Mouse (Mus musculus): ENCODE data around the gene Pik3c2g. TPM values are rescaled to one million over a fixed set of nuclear protein-coding genes. Genes with fewer than 3 reads are reported as not detected.

Gene Pik3c2g
- polyA plus RNA-seq, 1 experiment from 2014 or later, result 0.34 TPM

DNA sequence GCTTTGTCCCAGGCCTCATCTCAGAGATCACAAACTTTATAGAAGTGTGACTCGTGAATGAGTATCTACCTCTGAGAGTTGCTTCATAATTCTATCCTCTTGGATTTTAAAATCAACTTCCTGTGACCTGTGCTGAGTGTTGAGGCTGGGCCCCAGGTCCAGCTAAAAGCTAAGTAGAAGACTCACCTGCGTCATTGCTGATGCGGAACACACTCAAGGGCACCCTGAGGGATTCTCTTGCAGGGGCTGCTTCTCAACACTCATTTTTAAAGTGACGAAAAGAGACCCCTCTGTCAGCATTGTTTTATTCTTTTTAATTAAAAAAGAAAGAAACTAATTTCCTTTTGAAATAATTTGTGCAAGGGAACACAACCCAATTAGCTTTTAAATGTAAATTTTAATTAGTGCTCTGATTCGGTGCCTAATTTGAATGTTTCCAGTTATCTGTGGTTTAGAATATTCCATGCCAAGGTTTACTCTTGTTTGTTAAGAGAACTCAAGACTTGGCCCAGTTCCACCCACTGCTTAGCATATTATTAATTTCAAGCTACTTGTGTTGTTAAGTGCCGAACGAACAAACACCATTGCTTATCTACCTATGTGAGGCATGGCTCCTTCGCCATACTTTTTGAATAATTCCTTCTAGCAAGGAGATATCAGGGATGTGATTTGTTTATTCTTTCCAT is 212.7 kb downstream of the Pik3c2g start:
- H3K27me3 ChIP-seq (replicated peaks), result no peaks in the 10 kb centered on the region
- H3K9me3 ChIP-seq, result no peaks in the 10 kb centered on the region
- no peak overlapping the region for H3K27ac ChIP-seq
- 67% methylated on average over 8 of the region's 8 CpGs for WGBS
- H3K9ac ChIP-seq, result no peak overlapping the region
- H3K36me3 ChIP-seq (replicated peaks), result no peaks in the 10 kb centered on the region
- H3K4me2 ChIP-seq, result no peak overlapping the region
- H3K4me1 ChIP-seq, result 0 out of 2 replicates have a peak, but pooled peaks cover 3% of the 10 kb centered on the region
- no peak overlapping the region for H3K4me3 ChIP-seq
- no peak for ATAC-seq (replicated peaks)

DNA sequence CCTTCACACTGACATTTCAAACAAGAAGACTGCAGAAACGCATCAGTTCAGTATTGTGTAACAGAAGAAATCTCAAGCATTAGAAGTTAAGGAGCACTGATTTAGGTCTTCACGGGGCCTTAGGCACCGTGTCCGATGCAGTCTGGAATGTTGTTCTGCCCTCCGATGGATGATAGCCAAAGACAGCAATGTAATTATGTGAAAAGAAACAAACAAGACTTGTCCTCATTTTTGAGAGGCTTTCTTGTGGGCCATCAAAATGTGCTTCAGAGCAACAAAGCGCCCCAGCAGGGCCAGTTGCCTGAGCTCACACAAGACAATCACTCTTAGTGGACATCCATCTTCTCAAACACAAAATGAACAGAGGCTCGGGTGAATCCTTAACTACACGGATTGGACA is 234.9 kb downstream of the Pik3c2g start:
- ATAC-seq (replicated peaks), result no peak
- no peak overlapping the region for H3K27ac ChIP-seq
- H3K27me3 ChIP-seq (replicated peaks), result no peaks in the 10 kb centered on the region
- no peak overlapping the region for H3K9ac ChIP-seq
- no peak overlapping the region for H3K4me3 ChIP-seq
- no peaks in the 10 kb centered on the region for H3K9me3 ChIP-seq
- no peaks in the 10 kb centered on the region for H3K36me3 ChIP-seq (replicated peaks)
- no peaks in the 10 kb centered on the region for H3K4me1 ChIP-seq
- H3K4me2 ChIP-seq, result no peak overlapping the region
- 84% methylated on average over 8 of the region's 8 CpGs for WGBS

DNA sequence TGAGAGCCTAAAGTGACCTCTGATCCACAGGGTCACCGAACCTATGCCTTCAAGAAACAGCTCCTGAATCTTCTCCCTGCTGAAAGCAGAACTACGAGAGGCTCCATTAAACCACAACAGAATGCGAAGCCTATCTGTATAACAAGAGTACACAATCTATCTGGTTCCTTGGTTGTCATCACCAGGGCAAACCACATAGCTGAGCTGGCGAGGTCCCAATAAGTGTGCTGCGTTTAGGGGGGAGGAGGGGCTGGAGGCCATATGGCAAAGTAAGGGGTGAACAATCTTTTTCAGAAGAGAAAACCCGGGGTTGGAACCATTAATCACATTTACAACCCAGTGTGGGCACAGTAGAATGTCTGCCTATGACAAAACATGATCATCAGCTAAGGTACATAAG is 251.2 kb downstream of the Pik3c2g start:
- H3K36me3 ChIP-seq (replicated peaks), result no peaks in the 10 kb centered on the region
- H3K27ac ChIP-seq, result no peak overlapping the region
- 89% methylated on average over 6 of the region's 6 CpGs for WGBS
- no peak overlapping the region for H3K4me2 ChIP-seq
- ATAC-seq (replicated peaks), result no peak
- H3K4me3 ChIP-seq, result no peak overlapping the region
- H3K9ac ChIP-seq, result no peak overlapping the region
- H3K9me3 ChIP-seq, result no peaks in the 10 kb centered on the region
- no peaks in the 10 kb centered on the region for H3K27me3 ChIP-seq (replicated peaks)
- H3K4me1 ChIP-seq, result no peaks in the 10 kb centered on the region

DNA sequence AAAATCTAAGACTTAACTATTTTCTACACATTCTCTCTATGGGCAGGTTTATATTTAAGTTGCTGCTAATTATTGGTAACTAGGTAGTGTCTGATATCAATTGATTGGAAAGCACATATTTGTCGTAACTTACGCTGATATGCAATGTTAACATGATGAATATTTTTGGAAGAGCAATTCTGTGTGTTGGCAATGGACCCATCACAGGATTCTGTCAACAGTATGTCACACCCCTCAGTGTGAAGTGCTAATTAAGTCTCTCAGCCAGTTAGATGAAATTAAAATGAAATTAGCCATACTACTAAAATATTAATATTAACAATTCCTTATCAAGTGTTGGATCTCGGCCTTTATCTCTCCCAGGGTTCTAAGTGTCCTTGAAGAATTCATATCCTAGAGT is 251.7 kb downstream of the Pik3c2g start:
- Histone ChIP-seq H3K27ac (no peak overlapping the region), H3K36me3 (replicated peaks) (no peaks in the 10 kb centered on the region), H3K4me1 (no peaks in the 10 kb centered on the region), H3K4me3 (no peak overlapping the region), H3K4me2 (no peak overlapping the region), H3K9me3 (no peaks in the 10 kb centered on the region), H3K27me3 (replicated peaks) (no peaks in the 10 kb centered on the region), H3K9ac (no peak overlapping the region)
- ATAC-seq (replicated peaks), result no peak
- 79% methylated on average over 3 of the region's 3 CpGs for WGBS

DNA sequence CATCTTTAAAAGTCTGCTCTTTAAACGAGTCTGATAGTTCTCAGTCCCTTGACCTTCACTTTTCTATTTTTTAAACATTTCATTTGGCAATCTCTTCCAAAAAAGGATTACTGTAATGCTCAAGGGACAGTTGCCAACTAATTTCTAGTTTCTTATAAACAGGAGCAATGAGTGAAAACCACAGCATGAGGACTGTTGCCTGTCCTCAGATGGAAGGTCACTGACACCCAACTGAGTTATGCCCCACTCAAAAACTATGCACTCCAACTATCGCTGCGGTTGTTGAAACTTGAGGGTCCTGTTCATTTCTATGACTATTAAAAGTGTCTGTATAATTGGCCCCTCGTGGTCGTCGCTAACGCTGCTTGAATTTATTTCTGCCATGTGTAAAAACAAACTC is 252.9 kb downstream of the Pik3c2g start:
- H3K27me3 ChIP-seq (replicated peaks), result no peaks in the 10 kb centered on the region
- ATAC-seq (replicated peaks), result no peak
- H3K9me3 ChIP-seq, result no peaks in the 10 kb centered on the region
- H3K27ac ChIP-seq, result no peak overlapping the region
- H3K4me3 ChIP-seq, result no peak overlapping the region
- no peaks in the 10 kb centered on the region for H3K4me1 ChIP-seq
- H3K9ac ChIP-seq, result no peak overlapping the region
- H3K36me3 ChIP-seq (replicated peaks), result no peaks in the 10 kb centered on the region
- H3K4me2 ChIP-seq, result no peak overlapping the region
- WGBS, result 70% methylated on average over 7 of the region's 7 CpGs

DNA sequence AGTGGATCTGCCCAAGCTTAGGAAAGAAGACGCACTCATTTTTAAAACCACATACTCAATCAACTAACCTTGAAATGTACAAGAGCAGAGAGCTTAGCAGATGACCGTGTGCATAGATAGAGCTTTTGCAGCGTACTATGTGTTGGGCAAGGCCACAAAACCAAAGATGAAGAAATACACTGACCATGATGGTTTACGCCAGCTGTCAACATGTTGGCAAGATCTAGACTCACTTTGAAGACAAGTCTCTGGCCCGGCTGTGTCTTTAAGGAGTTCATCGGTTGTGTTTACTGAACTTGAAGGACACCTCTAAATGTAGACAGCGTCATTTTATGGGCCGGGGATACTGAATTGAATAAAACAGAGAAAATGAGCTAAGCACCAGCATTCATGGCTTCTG is 254.3 kb downstream of the Pik3c2g start:
- H3K4me2 ChIP-seq, result no peak overlapping the region
- H3K9me3 ChIP-seq, result no peaks in the 10 kb centered on the region
- H3K27me3 ChIP-seq (replicated peaks), result no peaks in the 10 kb centered on the region
- no peak overlapping the region for H3K4me3 ChIP-seq
- WGBS, result 95% methylated on average over 8 of the region's 8 CpGs
- H3K27ac ChIP-seq, result no peak overlapping the region
- H3K9ac ChIP-seq, result no peak overlapping the region
- H3K36me3 ChIP-seq (replicated peaks), result no peaks in the 10 kb centered on the region
- no peak for ATAC-seq (replicated peaks)
- no peaks in the 10 kb centered on the region for H3K4me1 ChIP-seq

DNA sequence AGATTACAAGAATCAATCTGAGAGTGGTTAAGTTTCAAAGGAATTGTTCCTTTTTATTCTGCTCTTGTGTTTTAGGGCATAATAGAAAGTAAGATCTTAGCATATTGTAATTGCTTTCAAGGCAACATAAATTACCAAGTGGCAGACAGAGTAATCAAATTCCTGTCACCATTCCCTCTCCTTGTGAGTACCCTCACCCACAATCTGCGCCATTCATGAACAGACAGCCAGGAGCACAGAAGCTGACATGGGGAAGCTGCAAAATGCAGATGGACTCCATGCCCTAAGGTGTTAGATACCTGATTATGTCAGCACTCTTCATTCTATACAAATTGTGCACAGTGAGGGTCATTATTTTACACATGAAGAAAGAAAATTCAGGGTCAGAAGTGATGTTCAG is 255.6 kb downstream of the Pik3c2g start:
- Histone ChIP-seq H3K27me3 (replicated peaks) (no peaks in the 10 kb centered on the region), H3K4me3 (no peak overlapping the region), H3K36me3 (replicated peaks) (no peaks in the 10 kb centered on the region), H3K4me2 (no peak overlapping the region), H3K27ac (no peak overlapping the region), H3K4me1 (no peaks in the 10 kb centered on the region), H3K9me3 (no peaks in the 10 kb centered on the region), H3K9ac (no peak overlapping the region)
- WGBS, result 78% methylated on average over 1 of the region's 1 CpGs
- ATAC-seq (replicated peaks), result no peak

DNA sequence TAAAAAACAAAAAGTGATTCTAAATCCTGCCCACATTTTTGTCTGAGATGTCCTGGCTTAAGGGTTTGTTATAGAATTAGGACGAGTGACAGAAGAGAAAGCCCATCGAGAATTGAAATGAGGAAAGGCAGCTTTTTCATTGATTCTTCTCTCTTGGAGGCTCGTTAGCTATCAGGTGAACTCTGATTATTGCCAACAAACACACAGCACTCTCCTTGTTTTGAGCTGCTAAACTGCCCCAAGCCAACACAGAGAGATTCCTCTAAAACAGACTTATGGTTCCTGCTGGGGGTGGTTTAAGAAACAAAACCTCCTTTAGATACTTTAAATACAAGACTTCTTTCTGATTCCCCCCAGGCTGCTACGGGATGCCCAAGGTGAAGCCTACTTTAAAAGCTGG is 256.5 kb downstream of the Pik3c2g start:
- H3K4me1 ChIP-seq, result no peaks in the 10 kb centered on the region
- H3K4me2 ChIP-seq, result no peak overlapping the region
- no peak overlapping the region for H3K27ac ChIP-seq
- 79% methylated on average over 4 of the region's 4 CpGs for WGBS
- no peaks in the 10 kb centered on the region for H3K9me3 ChIP-seq
- no peak overlapping the region for H3K4me3 ChIP-seq
- ATAC-seq (replicated peaks), result no peak
- no peaks in the 10 kb centered on the region for H3K36me3 ChIP-seq (replicated peaks)
- H3K27me3 ChIP-seq (replicated peaks), result no peaks in the 10 kb centered on the region
- no peak overlapping the region for H3K9ac ChIP-seq

DNA sequence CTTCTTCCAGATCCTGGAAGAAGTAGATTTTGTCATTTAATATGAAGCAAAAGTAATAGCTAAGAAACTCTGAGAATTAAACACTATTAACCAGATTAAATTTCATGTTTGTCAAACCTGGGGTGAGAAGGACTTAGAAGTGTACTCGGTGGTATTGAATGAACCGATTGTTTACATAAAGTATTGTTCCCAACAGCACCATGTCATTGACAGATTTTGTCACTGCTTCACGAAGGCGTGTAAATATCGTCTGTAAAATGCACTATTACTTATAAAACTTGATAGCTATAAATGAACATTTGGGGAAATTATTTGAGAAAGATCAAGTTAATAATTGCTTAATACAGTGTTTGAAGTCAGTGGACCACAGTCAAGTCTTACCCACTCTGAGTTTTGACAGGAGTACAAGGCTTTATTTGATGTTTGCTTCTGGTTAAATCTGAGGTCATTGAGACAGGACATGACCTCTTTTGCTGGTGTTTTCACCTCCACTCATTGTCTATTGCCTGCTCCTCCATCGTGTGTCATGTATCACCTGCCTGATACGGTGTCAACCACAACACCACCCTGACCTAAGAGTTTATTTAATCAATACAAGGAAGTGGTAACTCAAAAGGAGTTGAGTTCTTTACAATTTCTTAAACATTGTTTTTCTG is 260.0 kb downstream of the Pik3c2g start:
- Histone ChIP-seq H3K27ac (no peak overlapping the region), H3K27me3 (replicated peaks) (no peaks in the 10 kb centered on the region), H3K4me2 (no peak overlapping the region), H3K36me3 (replicated peaks) (no peaks in the 10 kb centered on the region), H3K4me3 (no peak overlapping the region), H3K9me3 (no peaks in the 10 kb centered on the region), H3K9ac (no peak overlapping the region), H3K4me1 (no peaks in the 10 kb centered on the region)
- ATAC-seq (replicated peaks), result no peak
- 82% methylated on average over 7 of the region's 7 CpGs for WGBS

DNA sequence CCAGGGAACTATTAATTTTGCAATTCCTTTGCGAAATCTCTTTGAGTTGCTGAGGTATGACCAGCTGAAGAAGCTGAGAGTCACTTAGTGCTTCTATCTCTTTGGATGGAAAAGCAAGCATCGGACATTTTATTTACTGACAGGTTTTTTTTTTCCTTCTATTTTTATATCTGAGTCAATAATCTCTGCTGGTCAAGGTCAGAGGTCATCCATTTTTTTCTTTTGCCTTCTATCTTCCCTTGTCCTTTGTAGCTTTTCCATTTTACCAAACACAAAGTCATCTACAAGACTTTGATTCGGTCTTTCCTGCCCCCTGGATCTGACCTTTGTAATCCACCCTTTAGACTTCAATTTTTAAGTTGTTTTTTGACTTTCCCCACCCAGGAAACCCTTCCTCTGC is 262.9 kb downstream of the Pik3c2g start:
- ATAC-seq (replicated peaks), result no peak
- no peak overlapping the region for H3K27ac ChIP-seq
- no peaks in the 10 kb centered on the region for H3K9me3 ChIP-seq
- no peak overlapping the region for H3K4me2 ChIP-seq
- 76% methylated on average over 3 of the region's 3 CpGs for WGBS
- no peak overlapping the region for H3K4me3 ChIP-seq
- no peaks in the 10 kb centered on the region for H3K4me1 ChIP-seq
- H3K36me3 ChIP-seq (replicated peaks), result no peaks in the 10 kb centered on the region
- no peak overlapping the region for H3K9ac ChIP-seq
- H3K27me3 ChIP-seq (replicated peaks), result no peaks in the 10 kb centered on the region

DNA sequence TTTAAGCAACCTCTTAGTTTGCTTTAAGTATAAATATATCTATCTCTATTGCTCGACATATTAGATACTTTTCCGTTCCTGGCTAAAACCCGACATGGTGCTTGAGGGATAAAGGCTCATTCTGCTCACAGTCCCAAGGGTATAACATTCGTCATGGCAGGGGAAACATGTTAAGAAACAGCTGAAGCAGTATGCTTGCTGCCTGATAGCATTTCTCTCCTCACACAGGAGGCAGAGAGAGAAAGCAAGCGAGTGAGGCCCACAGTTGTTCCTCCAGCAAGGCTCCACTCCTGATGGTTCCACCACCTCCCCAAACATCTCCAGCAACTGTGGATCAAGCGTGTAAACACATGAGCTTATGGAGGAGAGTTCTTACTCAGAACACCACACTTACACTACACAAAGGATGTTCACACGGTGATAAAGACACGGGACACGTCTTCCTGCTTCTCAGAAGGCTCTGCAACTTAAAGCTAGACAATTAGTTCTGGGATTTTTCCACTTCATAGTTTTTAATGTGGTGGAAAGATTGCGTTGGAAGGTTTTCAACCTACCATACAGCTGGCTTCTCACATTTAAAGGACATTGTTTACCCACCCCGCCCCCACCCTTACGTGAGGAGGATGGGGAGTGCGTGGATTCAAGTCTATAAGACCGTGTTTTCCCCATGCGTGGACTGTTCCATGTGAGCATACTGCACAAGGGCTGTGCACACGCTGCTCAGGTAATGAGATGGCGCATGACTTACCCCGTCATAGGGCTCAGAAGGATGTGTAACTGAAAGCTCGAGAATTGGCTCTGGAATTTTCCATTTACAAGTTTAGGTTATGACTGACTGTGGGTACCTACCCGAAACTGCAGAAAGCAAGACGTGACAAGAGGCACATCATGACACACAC is 264.9 kb downstream of the Pik3c2g start:
- Histone ChIP-seq H3K4me3 (no peak overlapping the region), H3K9ac (no peak overlapping the region), H3K4me1 (no peaks in the 10 kb centered on the region), H3K27me3 (replicated peaks) (no peaks in the 10 kb centered on the region), H3K36me3 (replicated peaks) (no peaks in the 10 kb centered on the region), H3K9me3 (no peaks in the 10 kb centered on the region), H3K27ac (no peak overlapping the region), H3K4me2 (no peak overlapping the region)
- 89% methylated on average over 21 of the region's 21 CpGs for WGBS
- ATAC-seq (replicated peaks), result no peak

DNA sequence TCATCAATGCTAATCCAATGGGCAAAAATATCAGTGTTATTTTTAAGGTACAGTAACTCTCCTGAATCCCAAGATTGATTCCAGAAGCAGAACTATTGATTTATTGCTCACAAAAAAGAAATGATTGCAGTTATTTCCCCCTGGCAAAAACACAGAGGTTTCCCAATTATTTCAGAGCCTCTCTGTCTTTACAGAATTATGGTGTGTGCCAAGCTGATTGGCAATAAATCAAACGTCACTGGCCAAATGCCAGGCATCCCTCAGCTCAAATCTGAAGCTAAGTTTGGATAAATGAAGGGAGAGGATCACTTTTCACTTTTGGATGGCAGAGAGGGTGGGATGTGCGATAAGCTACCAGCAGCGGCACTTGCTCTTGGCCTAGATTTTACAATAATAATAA is 265.8 kb downstream of the Pik3c2g start:
- Histone ChIP-seq H3K9me3 (no peaks in the 10 kb centered on the region), H3K36me3 (replicated peaks) (no peaks in the 10 kb centered on the region), H3K4me1 (no peaks in the 10 kb centered on the region), H3K27me3 (replicated peaks) (no peaks in the 10 kb centered on the region), H3K9ac (no peak overlapping the region), H3K27ac (no peak overlapping the region), H3K4me3 (no peak overlapping the region), H3K4me2 (no peak overlapping the region)
- ATAC-seq (replicated peaks), result no peak
- WGBS, result 89% methylated on average over 3 of the region's 3 CpGs
